Mouse (Mus musculus) forebrain, embryonic 16.5 days (tissue): ENCODE data around the gene Tacr1. TPM values are rescaled to one million over a fixed set of nuclear protein-coding genes. Genes with fewer than 3 reads are reported as not detected.
A peak's percentile ranks its signal among the peaks of the same experiment; 100 is the strongest.
"Not testable (repeated sequence)": the region's sequence is repeated elsewhere in the genome, so short reads cannot be mapped to it uniquely, and the experiment has no call there.

Experiments
- ATAC-seq: fragments of 200-750 bp; cut with Nextera tagmentation; 2 replicates; pipeline ENCODE4 v1.8.0; 2017; ENCODE audit warnings: mild to moderate bottlenecking, moderate library complexity
- H3K27ac ChIP-seq: fragments of 300-500 bp; sonication (generic); 2 replicates; pipeline ENCODE4 v1.5.1; 2014; ENCODE audit warnings: low read length, control low read depth
- H3K27me3 ChIP-seq: fragments of 300-500 bp; sonication (generic); replicated peaks from 2 replicates; pipeline ENCODE4 v1.6.1; 2014; ENCODE audit warnings: low read length; ENCODE audit not compliant: control insufficient read depth, insufficient read depth
- H3K36me3 ChIP-seq: fragments of 300-500 bp; sonication (generic); 2 replicates; pipeline ENCODE4 v1.6.1; 2014; ENCODE audit not compliant: control insufficient read depth, insufficient read depth
- H3K4me1 ChIP-seq: fragments of 300-500 bp; sonication (generic); replicated peaks from 2 replicates; pipeline ENCODE4 v1.6.1; 2014; ENCODE audit warnings: low read length; ENCODE audit not compliant: control insufficient read depth, insufficient read depth
- H3K4me2 ChIP-seq: fragments of 300-500 bp; sonication (generic); 2 replicates; pipeline ENCODE4 v1.6.1; 2014; ENCODE audit warnings: mild to moderate bottlenecking, low read length, control low read depth
- H3K4me3 ChIP-seq: fragments of 300-500 bp; sonication (generic); replicated peaks from 2 replicates; pipeline ENCODE4 v1.5.1; 2014; ENCODE audit warnings: mild to moderate bottlenecking, low read length, control low read depth
- H3K9ac ChIP-seq: fragments of 300-500 bp; sonication (generic); replicated peaks from 2 replicates; pipeline ENCODE4 v1.6.1; 2014; ENCODE audit warnings: low read depth, low read length, control low read depth
- H3K9me3 ChIP-seq: fragments of 300-500 bp; sonication (generic); 2 replicates; pipeline ENCODE4 v1.6.1; 2016; ENCODE audit warnings: low read length; ENCODE audit not compliant: control insufficient read depth
- WGBS: fragments of 180-500 bp; shearing (Covaris S2); extraction: QIAGEN DNeasy Blood & Tissue Kit; methylation state at CpG from one replicate; pipeline ENCODE4 v1.1.7; 2014; 5-methylcytosine and 5-hydroxymethylcytosine counted together
- polyA plus RNA-seq: library from polyadenylated mRNA; unstranded; fragments of >200 nt; fragmentation: Nextera tagmentation; extraction: Ambion mirVana; gene quantifications from 2 replicates; pipeline ENCODE4 v1.2.1, GENCODE M21; 2015

Tacr1 gene
- polyA plus RNA-seq, 1 experiment from 2014 or later = 1.8 TPM

GRCm38 (mm10) chr6:82452206-82453095 is 50.3 kb downstream of the Tacr1 start:
- H3K4me2 ChIP-seq, H3K9ac ChIP-seq, H3K27me3 ChIP-seq, H3K4me3 ChIP-seq, H3K27ac ChIP-seq, H3K36me3 ChIP-seq, H3K9me3 ChIP-seq, H3K4me1 ChIP-seq: not testable (repeated sequence)
- peak; percentile 50 for ATAC-seq
- WGBS = 55% methylated on average over 8 of the region's 8 CpGs

- 60% methylated on average over 3 of the region's 3 CpGs for WGBS
- H3K36me3 ChIP-seq = no peaks in the 10 kb centered on the region
These were observed 53.1 kb downstream of the Tacr1 start for GRCm38 (mm10) chr6:82455245-82455644.

GRCm38 (mm10) chr6:82457163-82457763 is 55.1 kb downstream of the Tacr1 start:
- H3K4me3 ChIP-seq = no peak overlapping the region
- no peak overlapping the region for H3K4me2 ChIP-seq
- peaks cover 10% of the 10 kb centered on the region for H3K4me1 ChIP-seq
- H3K27ac ChIP-seq = no peak overlapping the region
- no peaks in the 10 kb centered on the region for H3K36me3 ChIP-seq
- no peak overlapping the region for H3K9ac ChIP-seq
- ATAC-seq = no peak
- H3K27me3 ChIP-seq = no peaks in the 10 kb centered on the region
- H3K9me3 ChIP-seq = no peaks in the 10 kb centered on the region
- WGBS = 79% methylated on average over 7 of the region's 7 CpGs

More at GRCm38 (mm10) chr6:82455245-82455644, 53.1 kb downstream of the Tacr1 start:
- Histone ChIP-seq H3K4me3 (no peak overlapping the region), H3K9ac (no peak overlapping the region), H3K9me3 (no peaks in the 10 kb centered on the region), H3K27ac (no peak overlapping the region), H3K27me3 (no peaks in the 10 kb centered on the region), H3K4me2 (no peak overlapping the region), H3K4me1 (peaks cover 10% of the 10 kb centered on the region)
- no peak for ATAC-seq

GRCm38 (mm10) chr6:82458762-82459389 is 56.7 kb downstream of the Tacr1 start:
- Histone ChIP-seq H3K27ac (no peak overlapping the region), H3K4me2 (no peak overlapping the region), H3K36me3 (no peaks in the 10 kb centered on the region), H3K27me3 (no peaks in the 10 kb centered on the region), H3K4me1 (peaks cover 10% of the 10 kb centered on the region), H3K9me3 (no peaks in the 10 kb centered on the region), H3K9ac (no peak overlapping the region), H3K4me3 (no peak overlapping the region)
- ATAC-seq = peak; percentile 92
- WGBS = 15% methylated on average over 15 of the region's 15 CpGs

- H3K36me3 ChIP-seq = no peaks in the 10 kb centered on the region
- no peaks in the 10 kb centered on the region for H3K27me3 ChIP-seq
- H3K9ac ChIP-seq = no peak overlapping the region
- no peak overlapping the region for H3K27ac ChIP-seq
- 76% methylated on average over 4 of the region's 4 CpGs for WGBS
- no peak overlapping the region for H3K4me3 ChIP-seq
- peaks cover 10% of the 10 kb centered on the region for H3K4me1 ChIP-seq
- no peaks in the 10 kb centered on the region for H3K9me3 ChIP-seq
- no peak for ATAC-seq
- H3K4me2 ChIP-seq = no peak overlapping the region
These were observed 61.0 kb downstream of the Tacr1 start for GRCm38 (mm10) chr6:82463171-82463570.

GRCm38 (mm10) chr6:82474477-82474876 is 72.3 kb downstream of the Tacr1 start:
- Histone ChIP-seq H3K4me1 (no peaks in the 10 kb centered on the region), H3K4me3 (no peak overlapping the region), H3K27me3 (no peaks in the 10 kb centered on the region), H3K27ac (no peak overlapping the region), H3K4me2 (no peak overlapping the region), H3K9ac (no peak overlapping the region), H3K36me3 (no peaks in the 10 kb centered on the region), H3K9me3 (no peaks in the 10 kb centered on the region)
- WGBS = 87% methylated on average over 6 of the region's 6 CpGs
- no peak for ATAC-seq

GRCm38 (mm10) chr6:82483842-82484241 is 81.7 kb downstream of the Tacr1 start:
- ATAC-seq = no peak
- no peaks in the 10 kb centered on the region for H3K9me3 ChIP-seq
- no peaks in the 10 kb centered on the region for H3K36me3 ChIP-seq
- no peak overlapping the region for H3K27ac ChIP-seq
- H3K9ac ChIP-seq = no peak overlapping the region
- H3K4me2 ChIP-seq = no peak overlapping the region
- no peaks in the 10 kb centered on the region for H3K4me1 ChIP-seq
- no peaks in the 10 kb centered on the region for H3K27me3 ChIP-seq
- H3K4me3 ChIP-seq = no peak overlapping the region
- 89% methylated on average over 1 of the region's 1 CpGs for WGBS

GRCm38 (mm10) chr6:82494481-82494880 is 92.3 kb downstream of the Tacr1 start:
- 85% methylated on average over 6 of the region's 6 CpGs for WGBS
- H3K4me2 ChIP-seq = no peak overlapping the region
- no peaks in the 10 kb centered on the region for H3K4me1 ChIP-seq
- no peak overlapping the region for H3K9ac ChIP-seq
- no peaks in the 10 kb centered on the region for H3K36me3 ChIP-seq
- no peaks in the 10 kb centered on the region for H3K9me3 ChIP-seq
- no peak overlapping the region for H3K4me3 ChIP-seq
- H3K27ac ChIP-seq = no peak overlapping the region
- H3K27me3 ChIP-seq = no peaks in the 10 kb centered on the region
- no peak for ATAC-seq

GRCm38 (mm10) chr6:82510843-82511416 is 108.8 kb downstream of the Tacr1 start:
- 80% methylated on average over 7 of the region's 7 CpGs for WGBS
- no peaks in the 10 kb centered on the region for H3K9me3 ChIP-seq
- ATAC-seq = no peak
- H3K9ac ChIP-seq = no peak overlapping the region
- no peaks in the 10 kb centered on the region for H3K4me1 ChIP-seq
- no peak overlapping the region for H3K27ac ChIP-seq
- no peak overlapping the region for H3K4me2 ChIP-seq
- no peak overlapping the region for H3K4me3 ChIP-seq
- no peaks in the 10 kb centered on the region for H3K27me3 ChIP-seq
- H3K36me3 ChIP-seq = no peaks in the 10 kb centered on the region
